Mouse (Mus musculus) CH12.LX (cell line): ENCODE results near the gene Appl2. TPM values are rescaled to one million over a fixed set of nuclear protein-coding genes. Genes with fewer than 3 reads are reported as not detected.

Experiments
- DNase-seq: peaks from one replicate; pipeline ENCODE4 v3.0.0-alpha.2; 2013; ENCODE audit errors: extremely low read depth
- H3K27ac ChIP-seq: 2 replicates; pipeline ENCODE4 v1.5.1; 2012; ENCODE audit warnings: low read depth, mild to moderate bottlenecking, control low read depth, moderate library complexity; ENCODE audit not compliant: insufficient read depth
- H3K27me3 ChIP-seq: replicated peaks from 2 replicates; pipeline ENCODE3; 2012; ENCODE audit warnings: inconsistent platforms
- H3K36me3 ChIP-seq, 2 experiments: replicated peaks in 1 of 2; 2 replicates each; pipeline versions ENCODE3 to v1.6.1; 2012; ENCODE audit warnings: inconsistent platforms in 1 of 2, low read length in 1 of 2, mild to moderate bottlenecking in 1 of 2, mixed read lengths in 1 of 2, moderate library complexity in 1 of 2; ENCODE audit not compliant: control insufficient read depth in 1 of 2, insufficient read depth in 1 of 2
- H3K4me1 ChIP-seq, 2 experiments: 2 replicates each; pipeline ENCODE4 v1.6.1; 2012; ENCODE audit warnings: inconsistent platforms in 1 of 2, moderate library complexity in 1 of 2; ENCODE audit not compliant: insufficient read depth in 2 of 2, control insufficient read depth in 1 of 2
- H3K4me2 ChIP-seq: 2 replicates; pipeline ENCODE4 v1.6.1; 2012; ENCODE audit warnings: low read depth, mild to moderate bottlenecking, control low read depth; ENCODE audit not compliant: poor library complexity, insufficient read depth, severe bottlenecking
- H3K4me3 ChIP-seq, 3 experiments: fragments of 150-350 bp in 1 of 3; sonication (generic) in 1 of 3; replicated peaks in 1 of 3; 2 replicates each; pipeline versions ENCODE3 to v1.5.1; 2011 to 2012; ENCODE audit warnings: low read depth in 2 of 3, low read length in 2 of 3, mild to moderate bottlenecking in 2 of 3, moderate library complexity in 2 of 3, control low read depth in 1 of 3, improper control_type of control experiment in 1 of 3, inconsistent platforms in 1 of 3, mixed read lengths in 1 of 3; ENCODE audit not compliant: poor library complexity in 1 of 3
- H3K79me2 ChIP-seq: replicated peaks from 2 replicates; pipeline ENCODE4 v1.6.1; 2012; ENCODE audit warnings: mild to moderate bottlenecking, moderate library complexity; ENCODE audit not compliant: control insufficient read depth, poor library complexity, insufficient read depth, severe bottlenecking; ENCODE audit errors: extremely low read depth
- H3K9ac ChIP-seq: 2 replicates; pipeline ENCODE4 v1.6.1; 2012; ENCODE audit warnings: low read depth, mild to moderate bottlenecking, control low read depth, moderate library complexity; ENCODE audit not compliant: insufficient read depth
- H3K9me3 ChIP-seq: replicated peaks from 2 replicates; pipeline ENCODE3; 2012; ENCODE audit warnings: low read length, inconsistent platforms, mixed read lengths
- BHLHE40 ChIP-seq: IDR thresholded peaks from 2 replicates; pipeline ENCODE4 v1.6.1; 2011; ENCODE audit warnings: mild to moderate bottlenecking, low read depth, low read length, improper control_type of control experiment
- CHD2 ChIP-seq: IDR thresholded peaks from 2 replicates; pipeline ENCODE4 v1.6.1; 2011; ENCODE audit warnings: low read length, improper control_type of control experiment
- CTCF ChIP-seq, 2 experiments: IDR thresholded peaks in 1 of 2; conservative IDR thresholded peaks in 1 of 2; 2 replicates each; pipeline ENCODE4 v1.5.1; 2011 to 2012; ENCODE audit warnings: low read depth in 2 of 2, low read length in 2 of 2, improper control_type of control experiment in 1 of 2, inconsistent platforms in 1 of 2, mild to moderate bottlenecking in 1 of 2, moderate library complexity in 1 of 2
- ELF1 ChIP-seq: IDR thresholded peaks from 2 replicates; pipeline ENCODE4 v1.6.1; 2014; ENCODE audit warnings: low read depth, mild to moderate bottlenecking, inconsistent platforms, low read length, improper control_type of control experiment
- GABPA ChIP-seq: IDR thresholded peaks from 2 replicates; pipeline ENCODE4 v1.6.1; 2012; ENCODE audit warnings: low read depth, low read length, improper control_type of control experiment, inconsistent platforms; ENCODE audit not compliant: insufficient replicate concordance
- HCFC1 ChIP-seq: IDR thresholded peaks from 2 replicates; pipeline ENCODE4 v1.6.1; 2012; ENCODE audit warnings: low read depth, mild to moderate bottlenecking, inconsistent platforms, low read length, improper control_type of control experiment
- IRF4 ChIP-seq: IDR thresholded peaks from 2 replicates; pipeline ENCODE4 v1.6.1; 2014; ENCODE audit warnings: low read depth, mild to moderate bottlenecking, inconsistent platforms, low read length, improper control_type of control experiment
- MAFK ChIP-seq: IDR thresholded peaks from 2 replicates; pipeline ENCODE4 v1.6.1; 2011; ENCODE audit warnings: low read length, improper control_type of control experiment; ENCODE audit not compliant: insufficient replicate concordance
- MAZ ChIP-seq: IDR thresholded peaks from 2 replicates; pipeline ENCODE4 v1.6.1; 2012; ENCODE audit warnings: low read depth, mild to moderate bottlenecking, inconsistent platforms, low read length, improper control_type of control experiment, moderate library complexity
- MYC ChIP-seq: IDR thresholded peaks from 2 replicates; pipeline ENCODE4 v1.6.1; 2011; ENCODE audit warnings: low read depth, mild to moderate bottlenecking, improper control_type of control experiment, low read length
- POLR2A ChIP-seq: IDR thresholded peaks from 2 replicates; pipeline ENCODE4 v1.6.1; 2011; ENCODE audit warnings: low read depth, mild to moderate bottlenecking, improper control_type of control experiment, low read length
- RAD21 ChIP-seq: IDR thresholded peaks from 2 replicates; pipeline ENCODE4 v1.6.1; 2011; ENCODE audit warnings: low read depth, mild to moderate bottlenecking, low read length, improper control_type of control experiment, moderate library complexity
- RCOR1 ChIP-seq: conservative IDR thresholded peaks from 2 replicates; pipeline ENCODE4 v1.6.1; 2012; ENCODE audit warnings: low read depth, mild to moderate bottlenecking, inconsistent platforms, low read length, improper control_type of control experiment
- SMC3 ChIP-seq: IDR thresholded peaks from 2 replicates; pipeline ENCODE4 v1.6.1; 2011; ENCODE audit warnings: low read depth, low read length, improper control_type of control experiment
- TBP ChIP-seq: conservative IDR thresholded peaks from 2 replicates; pipeline ENCODE4 v1.6.1; 2011; ENCODE audit warnings: low read depth, low read length, improper control_type of control experiment
- UBTF ChIP-seq: IDR thresholded peaks from 2 replicates; pipeline ENCODE4 v1.6.1; 2012; ENCODE audit warnings: low read depth, mild to moderate bottlenecking, inconsistent platforms, low read length, improper control_type of control experiment, moderate library complexity
- USF2 ChIP-seq: conservative IDR thresholded peaks from 2 replicates; pipeline ENCODE4 v1.6.1; 2011; ENCODE audit warnings: low read depth, low read length, improper control_type of control experiment
- ZNF384 ChIP-seq: IDR thresholded peaks from 2 replicates; pipeline ENCODE4 v1.6.1; 2012; ENCODE audit warnings: low read depth, low read length, improper control_type of control experiment, inconsistent platforms
- dilution Hi-C: fragments of 300-500 bp; cut with MboI; formaldehyde crosslinking; loops from 2 replicates; pipeline ENCODE4 v1.14.3; 2020; ENCODE audit warnings: low sequenced_read_pairs; ENCODE audit not compliant: extremely low pct_unique_long_range_greater_than_20kb, extremely low pct_ligation_motif_present
- in situ Hi-C: fragments of 300-500 bp; cut with MboI; formaldehyde crosslinking; loops from 3 replicates; pipeline ENCODE4 v1.14.3; 2019; ENCODE audit warnings: low sequenced_read_pairs, low pct_ligation_motif_present, low pct_unique_long_range_greater_than_20kb, mixed read lengths
- polyA plus RNA-seq: library from polyadenylated mRNA; unstranded; fragments of >175 nt; gene quantifications from 2 replicates; pipeline ENCODE4 v1.2.1, GENCODE M21; 2012; ENCODE audit warnings: low read depth; ENCODE audit not compliant: insufficient read length
- total RNA-seq, 2 experiments: library from RNA; depleted of rRNA; stranded (reverse); fragments of 300-350 nt in 1 of 2; fragments of >200 nt in 1 of 2; gene quantifications; 2 replicates each; pipeline ENCODE4 v1.2.3; 2012 to 2014

Appl2 gene
- total and polyA plus RNA-seq, 3 experiments = 11.9 to 15.8 (median 13.5) TPM

DNA sequence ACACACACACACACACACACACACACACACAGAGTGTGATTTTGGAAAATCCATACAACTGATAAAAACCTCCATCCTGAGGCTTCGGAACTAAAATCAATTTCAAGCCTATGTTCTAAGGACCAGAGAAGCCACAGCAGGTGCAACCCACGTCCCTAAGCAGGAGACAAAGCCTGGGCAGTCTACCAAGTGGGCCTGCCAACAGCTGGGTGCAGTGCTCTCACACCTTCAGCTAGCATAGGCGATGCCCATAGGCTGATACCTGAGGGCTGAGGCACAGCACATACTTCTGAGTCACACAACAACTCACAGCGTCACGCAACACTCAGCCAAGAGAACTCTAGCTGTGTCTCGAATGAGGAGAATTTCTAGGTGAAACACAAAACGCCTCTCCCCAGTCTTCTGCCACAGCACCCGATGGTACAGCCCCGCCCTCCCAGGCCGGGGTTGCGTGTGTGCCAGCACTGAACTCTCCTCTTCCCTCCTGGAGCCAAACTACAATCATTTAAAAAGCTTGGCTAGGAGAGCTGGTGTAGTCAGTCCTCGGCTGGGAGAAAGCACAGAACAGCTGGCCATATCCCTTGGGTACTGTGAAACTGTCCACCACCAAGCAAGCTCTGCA is 29.6 kb downstream of the Appl2 start:
- no peak overlapping the region for H3K9ac ChIP-seq
- no peaks in the 10 kb centered on the region for H3K27me3 ChIP-seq
- H3K36me3 ChIP-seq = peaks cover 9 to 79% of the 10 kb centered on the region in 2 experiments
- no peak overlapping the region for H3K4me3 ChIP-seq
- TF ChIP-seq MAFK (no peak), MYC (no peak), RCOR1 (no peak), CHD2 (no peak), POLR2A (no peak), HCFC1 (no peak), ZNF384 (no peak), RAD21 (no peak), BHLHE40 (no peak), MAZ (no peak), GABPA (no peak), ELF1 (no peak), CTCF (conservative IDR thresholded peaks at IDR 0.05 in 1 of 2, IDR thresholded peaks at IDR 0.05 in 1 of 2; ENCODE audit: low read depth in 2 of 2, low read length in 2 of 2) (no peak), IRF4 (no peak), TBP (no peak), USF2 (no peak), UBTF (no peak)
- in situ Hi-C loops = no loop called here
- H3K79me2 ChIP-seq = no peaks in the 10 kb centered on the region
- dilution Hi-C loops = no loop called here
- no peaks in the 10 kb centered on the region for H3K9me3 ChIP-seq
- no peaks in the 10 kb centered on the region for H3K4me1 ChIP-seq
- no peak for DNase-seq
- no peak overlapping the region for H3K27ac ChIP-seq
- no peak overlapping the region for H3K4me2 ChIP-seq

DNA sequence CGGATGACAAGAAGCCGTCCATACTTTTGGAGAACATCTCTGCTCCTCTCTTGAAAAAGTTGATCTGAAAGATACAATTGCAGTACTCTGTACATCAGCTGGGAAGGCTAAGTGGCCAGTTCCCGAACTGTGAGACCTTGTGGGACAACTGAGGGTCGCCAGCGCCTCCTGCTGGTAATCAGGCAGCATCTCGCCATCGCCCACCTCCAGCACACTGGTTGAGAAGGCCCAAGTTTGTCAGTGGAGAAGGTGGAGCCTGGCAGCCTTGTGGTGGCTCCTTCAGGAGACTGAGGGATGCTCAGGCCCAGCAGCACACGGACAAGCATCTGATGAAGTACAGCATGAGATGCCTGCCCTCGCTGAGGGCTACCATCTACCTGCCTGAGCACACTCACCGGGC is 31.2 kb downstream of the Appl2 start:
- Histone ChIP-seq H3K4me2 (no peak overlapping the region), H3K4me3 (no peak overlapping the region), H3K79me2 (no peaks in the 10 kb centered on the region), H3K9me3 (no peaks in the 10 kb centered on the region), H3K27ac (no peak overlapping the region), H3K4me1 (no peaks in the 10 kb centered on the region), H3K36me3 (peaks cover 16 to 89% of the 10 kb centered on the region in 2 experiments), H3K9ac (no peak overlapping the region), H3K27me3 (no peaks in the 10 kb centered on the region)
- in situ Hi-C loops = no loop called here
- peak; percentile 59 for DNase-seq
- TF ChIP-seq ZNF384 (no peak), CTCF (conservative IDR thresholded peaks at IDR 0.05 in 1 of 2, IDR thresholded peaks at IDR 0.05 in 1 of 2; ENCODE audit: low read depth in 2 of 2, low read length in 2 of 2) (peak; percentile 76 to 84), SMC3 (peak; percentile 72), RAD21 (peak; percentile 68), USF2 (no peak)
- dilution Hi-C loops = no loop called here
